Mouse (Mus musculus): ENCODE data around the gene Plcb1.

Gene Plcb1

DNA sequence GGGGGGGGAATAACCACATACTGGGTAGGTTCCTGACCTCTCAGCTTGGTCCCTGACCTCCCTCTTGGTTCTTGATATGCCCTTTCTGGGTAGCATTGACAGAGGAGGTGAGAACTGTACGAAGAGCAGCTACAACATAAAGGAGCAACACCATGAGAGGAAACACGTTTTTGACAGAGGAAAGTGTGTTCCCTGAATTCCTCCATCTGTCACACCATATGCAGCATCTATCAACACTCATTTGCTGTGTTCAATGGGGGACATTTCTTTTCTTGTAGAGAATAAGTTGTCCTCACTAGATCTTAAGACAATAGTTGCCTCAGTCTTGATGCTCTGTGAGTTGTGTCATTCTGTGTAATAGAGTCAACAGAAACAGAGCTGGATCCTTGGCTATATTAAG, 733.1 kb downstream of the Plcb1 start:
- DNase-seq (ENCODE audit: low spot score in 2 of 2), result no peak

All from frontal cortex, postnatal 14 days (tissue).